Mouse (Mus musculus): ENCODE data around the gene Fam171a2.
"Not testable (repeated sequence)": the region's sequence is repeated elsewhere in the genome, so short reads cannot be mapped to it uniquely, and the experiment has no call there.

The Fam171a2 gene

DNA sequence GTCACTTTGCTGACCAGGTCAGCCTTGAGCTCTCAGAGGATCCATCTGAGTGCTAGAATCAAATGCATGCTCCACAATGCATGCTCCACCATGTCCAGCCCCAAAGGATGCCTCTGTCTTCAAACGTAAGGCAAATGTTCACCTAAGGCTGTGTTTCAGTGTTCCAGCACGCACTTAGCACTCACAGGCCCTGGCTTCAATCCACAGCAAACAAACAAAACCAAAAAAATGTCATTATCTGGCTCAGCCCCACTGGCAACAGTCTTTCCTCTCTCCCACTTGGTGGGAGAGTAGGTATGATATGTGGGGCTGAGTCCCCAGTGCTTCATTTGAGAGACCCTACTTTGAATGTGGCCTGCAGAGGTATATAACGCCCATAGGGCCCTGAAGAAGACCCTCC lies 36.4 kb downstream of the Fam171a2 start:
- DNase-seq (ENCODE audit: low read depth) = peak; percentile 70

DNA sequence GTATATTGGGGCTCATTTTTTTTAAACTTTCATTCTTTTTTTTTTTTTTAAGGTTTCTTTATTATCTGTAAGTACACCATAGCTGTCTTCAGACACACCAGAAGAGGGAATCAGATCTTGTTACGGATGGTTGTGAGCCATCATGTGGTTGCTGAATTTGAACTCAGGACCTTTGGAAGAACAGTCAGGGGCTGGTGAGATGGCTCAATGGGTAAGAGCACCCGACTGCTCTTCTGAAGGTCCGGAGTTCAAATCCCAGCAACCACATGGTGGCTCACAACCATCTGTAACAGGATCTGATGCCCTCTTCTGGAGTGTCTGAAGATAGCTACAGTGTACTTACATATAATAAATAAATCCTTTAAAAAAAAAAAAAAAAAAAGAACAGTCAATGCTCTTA lies 37.1 kb downstream of the Fam171a2 start:
- DNase-seq (ENCODE audit: low read depth) = not testable (repeated sequence)

DNA sequence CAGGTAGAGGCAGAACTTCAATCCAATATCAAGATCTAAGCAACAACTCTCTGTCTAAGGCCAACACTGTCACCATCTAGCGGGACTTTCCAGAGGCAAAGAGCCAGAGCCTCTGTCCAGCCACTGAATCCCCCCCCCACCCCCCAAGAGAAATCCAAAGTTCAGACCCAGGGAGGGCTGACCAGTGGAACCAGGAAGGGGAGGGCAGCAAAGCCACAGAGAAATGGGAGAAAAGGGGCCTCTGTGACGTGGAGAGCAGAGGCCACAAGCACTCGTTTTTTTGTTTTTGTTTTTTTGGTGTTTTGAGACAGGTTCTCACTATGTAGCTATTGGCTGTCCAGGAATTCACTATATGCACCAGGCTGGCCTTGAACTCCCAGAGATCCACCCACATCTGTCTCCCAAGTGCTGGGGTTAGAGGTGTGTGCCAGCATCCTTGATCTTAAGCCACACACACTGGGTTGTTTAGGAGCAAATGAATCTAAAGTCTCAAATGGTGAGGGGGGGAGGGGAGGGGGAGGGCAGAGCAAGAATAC lies 37.6 kb downstream of the Fam171a2 start:
- no peak for DNase-seq (ENCODE audit: low read depth)

DNA sequence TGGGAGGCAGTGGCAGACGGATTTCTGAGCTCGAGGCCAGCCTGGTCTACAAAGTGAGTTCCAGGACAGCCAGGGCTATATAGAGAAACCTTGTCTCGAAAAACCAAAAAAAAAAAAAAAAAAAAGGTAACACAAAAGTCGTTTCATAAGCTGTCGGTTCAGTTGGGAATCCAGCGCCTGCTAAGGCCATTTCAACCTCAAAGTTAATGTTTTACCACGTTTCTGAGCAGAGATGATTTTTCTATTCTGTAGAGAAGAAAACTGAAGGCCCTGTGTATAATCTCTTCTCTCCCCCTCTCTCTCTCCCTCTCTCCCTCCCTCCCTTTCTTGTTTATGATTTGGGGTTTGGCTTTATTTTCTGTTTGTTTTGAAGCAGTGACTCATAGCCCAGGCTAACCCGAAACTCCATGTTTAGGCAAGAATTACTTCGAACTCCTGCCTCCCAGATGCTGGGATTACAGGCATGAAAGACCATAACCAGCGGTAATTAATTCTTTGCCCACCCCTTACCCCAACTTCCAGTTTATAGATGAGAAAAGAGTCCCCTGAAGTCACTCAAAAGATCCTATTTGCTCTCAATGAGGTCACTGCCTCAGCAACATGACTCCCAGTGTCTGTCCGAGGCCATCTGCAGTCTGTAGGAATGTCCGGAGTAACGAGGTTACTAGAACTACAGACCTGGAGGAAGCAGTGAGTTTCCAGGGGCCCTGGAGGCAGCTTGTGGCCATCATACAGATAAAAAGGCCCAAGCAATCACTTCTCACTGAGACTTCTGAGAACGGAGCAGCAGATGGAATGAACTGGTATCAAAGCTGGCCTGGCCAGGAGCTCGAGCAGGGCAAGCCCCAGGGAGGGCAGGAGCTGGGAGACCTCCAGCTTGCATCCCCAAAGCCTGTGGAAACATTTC lies 38.3 kb downstream of the Fam171a2 start:
- DNase-seq (ENCODE audit: low read depth) = no peak

DNA sequence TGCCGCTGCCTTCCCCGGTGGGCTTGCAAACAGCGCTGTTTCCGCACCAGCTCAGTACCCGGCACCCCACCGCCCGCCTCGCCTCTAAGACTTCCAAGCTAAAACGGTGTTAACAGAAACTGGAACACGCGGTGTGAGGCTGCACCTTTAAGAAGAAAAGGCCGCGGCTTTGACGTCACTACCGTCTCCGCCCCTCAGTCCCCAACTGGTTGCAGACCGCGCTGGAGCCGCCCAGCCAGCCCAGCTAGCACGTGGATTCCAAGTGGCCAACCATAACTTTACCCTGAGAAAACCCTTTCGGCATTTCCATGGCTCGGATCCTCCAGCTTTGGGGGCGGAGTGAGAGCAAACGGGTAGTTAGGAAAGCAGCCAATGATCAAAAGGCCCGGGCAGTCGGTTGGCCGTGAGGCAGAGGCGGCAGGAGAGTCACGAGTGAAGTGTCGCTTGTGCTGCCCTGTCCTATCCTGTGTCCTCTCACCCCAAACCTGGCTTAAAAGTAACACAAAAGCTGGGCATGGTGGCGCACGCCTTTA lies 39.1 kb downstream of the Fam171a2 start:
- DNase-seq (ENCODE audit: low read depth) = peak; percentile 99

DNA sequence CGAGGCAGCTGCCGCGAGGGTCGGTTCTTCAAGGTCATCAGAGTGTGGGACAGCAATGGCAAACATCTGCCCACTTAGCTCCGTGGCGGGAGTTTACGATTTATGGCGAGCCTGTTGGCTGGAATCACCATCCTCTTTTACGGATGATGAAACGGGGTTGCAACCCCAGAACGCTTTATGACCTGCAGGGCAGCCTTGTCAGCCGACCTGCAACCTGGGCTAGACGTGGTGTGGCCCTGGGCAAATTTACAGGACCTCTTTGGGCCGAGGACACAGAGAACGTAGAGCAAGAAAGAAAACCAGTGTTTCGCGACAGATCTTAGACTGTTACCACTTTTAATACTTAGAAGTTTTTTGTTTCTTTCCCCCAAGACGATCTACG lies 39.7 kb downstream of the Fam171a2 start, which contains the start of gene Slc25a39:
Gene Slc25a39, minus strand, starts transcription at position 113 of the 382 bp plus-strand sequence.
- DNase-seq (ENCODE audit: low read depth) = no peak

DNA sequence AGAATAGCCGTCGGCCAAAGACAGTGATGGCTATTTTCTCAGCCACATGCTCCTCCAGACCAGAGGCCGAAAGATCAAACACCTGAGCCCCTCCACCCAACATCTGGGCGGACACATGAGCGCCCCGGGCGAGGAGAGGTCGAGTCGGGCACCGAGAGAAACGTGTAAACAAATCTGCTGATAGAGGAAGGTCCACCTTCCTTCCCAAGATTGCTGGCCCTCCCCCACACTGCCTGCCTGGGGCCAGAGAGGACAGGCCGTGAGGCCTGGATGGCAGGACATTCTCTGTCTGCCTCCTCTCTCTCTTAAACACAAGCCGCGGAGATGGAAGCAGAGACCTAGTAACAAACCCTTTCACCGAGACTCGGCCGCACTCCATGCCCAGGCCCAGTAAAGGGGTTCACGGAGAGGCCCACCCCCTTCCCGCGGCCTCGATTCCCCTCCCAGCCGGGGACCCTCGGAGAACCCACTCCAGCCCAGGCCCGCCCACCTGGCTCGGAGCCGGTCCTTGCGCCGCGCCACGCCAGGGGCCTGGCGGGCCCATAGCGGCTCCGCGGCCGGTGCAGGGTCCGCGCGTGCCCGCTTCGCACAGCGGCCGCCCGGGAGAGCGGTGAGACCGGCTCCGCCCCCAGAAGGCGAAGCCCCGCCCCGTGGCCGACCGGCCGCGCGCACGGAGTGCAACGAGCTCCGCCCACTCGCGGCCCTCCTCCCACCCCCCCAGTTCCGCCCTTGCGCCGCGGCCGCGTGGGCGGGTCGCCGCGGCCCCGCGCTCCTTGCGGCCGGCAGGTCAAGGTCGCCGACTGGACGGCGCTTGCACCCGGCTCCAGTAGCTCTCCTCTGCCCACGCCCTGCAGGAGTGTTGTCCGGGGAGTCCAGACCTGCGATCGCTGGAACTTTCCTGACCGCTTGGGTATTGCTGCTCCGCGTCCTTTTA lies 40.3 kb downstream of the Fam171a2 start:
- DNase-seq (ENCODE audit: low read depth) = peak; percentile 96

DNA sequence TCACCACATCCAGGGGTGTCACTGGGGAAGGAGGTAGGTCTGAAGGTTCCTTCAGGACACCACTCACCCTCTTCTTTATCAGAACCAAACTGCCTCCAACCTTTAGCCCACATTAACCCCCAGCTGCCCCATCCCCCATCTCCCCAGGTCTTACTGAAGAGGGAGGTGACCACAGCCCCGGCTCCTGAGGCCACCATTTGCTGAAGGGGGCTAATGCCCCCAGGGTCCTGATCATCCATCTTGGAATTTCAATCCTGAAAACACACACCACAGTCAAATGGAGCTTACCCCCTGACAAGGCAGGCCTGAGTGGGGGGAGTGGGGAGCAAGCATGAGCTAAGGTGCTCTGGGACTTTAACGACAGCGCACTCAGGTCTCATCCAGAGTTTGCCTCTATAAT lies 41.1 kb downstream of the Fam171a2 start:
- no peak for DNase-seq (ENCODE audit: low read depth)

DNA sequence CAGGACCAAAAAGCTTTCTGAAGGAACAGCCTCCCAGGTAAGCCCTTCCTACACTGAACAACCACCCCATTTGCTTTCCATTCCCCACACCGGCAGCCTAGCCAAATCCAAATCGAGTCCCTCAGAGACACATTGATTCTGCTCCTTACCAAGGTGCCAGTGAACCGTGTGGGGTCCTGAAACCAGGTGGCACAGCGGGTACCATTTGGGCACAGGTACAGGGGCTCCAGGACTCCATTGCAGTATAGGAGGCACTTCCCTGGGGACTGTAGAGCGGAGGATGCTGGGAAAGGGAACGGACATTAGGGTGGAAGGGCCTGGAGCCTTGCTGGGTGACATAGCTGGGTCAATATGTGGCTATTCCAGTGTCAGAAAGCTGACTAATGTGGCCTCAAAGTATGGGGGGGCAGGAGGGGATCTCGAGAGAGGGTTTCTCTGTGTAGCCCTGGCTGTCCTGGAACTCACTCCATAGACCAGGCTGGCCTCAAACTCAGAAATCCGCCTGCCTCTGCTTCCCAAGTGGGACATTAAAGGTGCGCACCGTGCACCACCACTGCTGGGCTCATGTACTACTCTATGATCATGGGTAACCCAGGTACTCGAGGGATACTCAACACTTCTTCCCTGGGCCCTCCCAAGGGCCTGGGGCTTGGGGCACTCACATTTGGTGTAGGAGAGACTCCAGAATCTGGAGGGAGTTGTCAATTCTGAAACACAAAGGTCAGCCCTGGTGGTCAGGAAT lies 41.8 kb downstream of the Fam171a2 start:
- DNase-seq (ENCODE audit: low read depth) = no peak

DNA sequence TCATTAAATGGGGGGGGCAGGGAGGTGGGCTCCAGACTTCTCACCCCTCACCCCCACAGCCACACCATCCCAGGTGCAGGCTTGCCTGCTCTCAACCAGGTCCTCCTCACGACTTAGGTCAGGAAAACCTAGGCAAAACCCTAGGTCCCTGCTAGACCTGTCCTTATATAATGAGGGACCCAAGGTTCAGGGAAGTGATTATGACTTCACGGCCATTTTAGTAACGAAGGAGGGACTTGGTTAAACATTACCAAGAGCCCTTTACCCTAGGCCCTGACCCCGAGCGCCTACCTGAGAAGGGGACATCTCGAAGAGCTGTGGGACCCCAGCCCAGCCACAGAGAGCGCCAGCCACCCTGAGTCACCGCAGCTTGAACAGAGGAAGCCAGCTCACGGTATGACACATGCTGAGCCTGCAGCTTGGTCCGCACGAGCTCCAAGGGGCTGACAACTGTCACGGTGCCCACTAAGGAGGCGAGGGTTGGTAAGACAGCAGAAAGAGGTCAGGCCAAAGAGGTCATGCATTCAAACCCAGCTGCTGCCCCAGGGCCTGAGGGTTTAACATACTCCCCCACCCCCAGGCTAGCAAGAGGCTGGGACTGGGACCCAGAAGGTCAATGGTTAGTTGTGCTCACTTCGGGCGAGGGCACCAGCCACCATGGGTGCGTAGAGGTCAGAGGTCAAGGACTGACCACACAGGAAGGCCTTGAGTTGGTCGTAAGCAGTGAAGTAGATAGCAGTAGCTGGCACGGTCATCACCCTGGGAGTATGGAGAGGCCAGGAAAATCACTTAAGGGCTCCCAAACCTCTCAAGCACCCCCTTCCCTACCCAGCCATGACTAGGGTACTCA lies 43.1 kb downstream of the Fam171a2 start:
- no peak for DNase-seq (ENCODE audit: low read depth)

DNA sequence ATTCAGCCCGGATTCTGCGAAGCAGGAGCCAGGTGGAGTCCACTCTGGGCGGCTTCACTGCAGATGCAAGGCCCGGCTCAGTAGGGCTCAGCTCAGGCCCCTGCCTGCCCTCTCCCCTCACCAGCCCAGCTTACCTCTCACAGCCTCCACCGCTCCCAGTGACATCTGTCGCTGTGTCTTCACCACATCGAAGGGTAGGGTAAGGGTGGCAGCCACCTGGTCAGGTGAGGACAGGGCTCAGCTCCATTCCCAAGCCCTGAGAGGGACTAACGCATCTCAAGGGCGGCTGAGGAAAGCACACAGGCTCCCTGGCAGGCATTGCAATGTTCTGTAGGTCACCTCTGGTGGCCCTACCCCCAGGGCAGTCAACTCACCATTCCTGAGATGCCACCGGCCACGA lies 43.8 kb downstream of the Fam171a2 start:
- no peak for DNase-seq (ENCODE audit: low read depth)

DNA sequence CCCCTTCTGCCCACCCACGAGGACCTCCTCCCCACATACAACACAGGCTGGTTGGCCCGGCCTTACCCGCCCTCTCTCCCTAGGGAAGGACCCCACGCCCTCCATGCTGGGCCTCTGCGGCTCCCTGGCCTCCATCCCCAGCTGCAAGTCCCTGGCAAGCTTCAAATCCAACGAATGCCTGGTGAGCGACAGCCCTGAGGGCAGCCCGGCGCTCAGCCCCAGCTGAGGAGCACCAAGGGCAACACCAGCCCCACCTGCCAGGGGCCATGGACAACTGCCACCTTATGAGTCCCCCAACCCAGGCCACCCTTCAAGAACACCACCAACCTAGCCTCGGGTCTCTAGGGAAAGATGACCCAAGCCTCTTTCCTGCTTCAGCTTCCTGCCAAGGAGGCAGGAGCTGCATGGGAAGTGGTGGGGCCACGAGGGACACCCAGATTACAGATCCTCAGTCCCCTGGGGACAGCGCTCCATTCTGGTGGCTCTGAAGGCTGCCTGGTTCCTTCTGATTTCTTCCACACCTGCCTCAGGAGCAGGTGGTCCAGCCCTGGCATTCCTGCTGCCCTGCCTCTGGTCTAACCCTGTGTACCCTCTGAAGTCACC lies 45.5 kb downstream of the Fam171a2 start:
- DNase-seq (ENCODE audit: low read depth) = no peak

DNA sequence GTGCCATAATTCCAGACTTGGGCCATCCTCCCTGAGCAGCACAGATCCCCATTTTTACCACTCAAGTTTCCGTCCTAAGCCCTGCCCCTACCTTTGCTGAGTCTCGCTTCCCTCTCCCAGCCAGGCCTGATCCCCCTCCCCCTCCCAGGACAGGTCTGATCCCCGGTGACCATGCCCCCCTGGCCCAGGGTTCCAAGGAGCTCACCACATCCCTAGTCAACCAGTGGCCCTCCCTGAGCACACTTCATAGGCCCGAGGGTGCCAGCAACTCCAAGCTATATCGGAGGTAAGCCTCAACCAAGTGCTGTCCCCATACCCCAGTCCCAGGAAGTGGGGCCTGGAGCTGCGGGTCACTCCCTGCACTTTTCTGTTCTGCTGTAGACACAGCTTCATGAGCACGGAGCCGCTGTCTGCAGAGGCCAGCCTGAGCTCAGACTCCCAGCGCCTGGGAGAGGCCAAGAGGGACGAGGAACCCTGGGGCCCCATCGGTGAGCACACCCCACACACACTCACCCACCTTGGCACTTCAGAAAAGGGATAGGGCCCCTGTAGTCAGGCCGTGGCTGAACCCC lies 46.9 kb downstream of the Fam171a2 start:
- DNase-seq (ENCODE audit: low read depth) = no peak

DNA sequence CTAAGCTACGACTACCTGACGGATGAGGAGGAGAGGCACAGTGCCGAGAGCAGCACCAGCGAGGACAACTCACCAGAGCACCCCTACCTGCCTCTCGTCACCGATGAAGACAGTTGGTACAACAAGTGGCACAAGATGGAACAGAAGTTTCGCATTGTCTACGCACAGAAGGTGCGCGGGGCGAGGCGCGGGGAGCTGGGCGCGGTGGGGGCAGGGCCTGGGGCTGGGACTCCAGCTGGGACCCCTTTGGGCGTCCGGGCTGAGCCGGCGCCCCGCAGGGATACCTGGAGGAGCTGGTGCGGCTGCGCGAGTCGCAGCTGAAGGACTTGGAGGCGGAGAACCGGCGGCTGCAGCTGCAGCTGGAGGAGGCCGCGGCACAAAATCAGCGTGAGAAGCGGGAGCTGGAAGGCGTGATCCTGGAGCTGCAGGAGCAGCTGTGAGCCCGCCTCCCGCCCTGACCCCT lies 47.8 kb downstream of the Fam171a2 start:
- DNase-seq (ENCODE audit: low read depth) = no peak

DNA sequence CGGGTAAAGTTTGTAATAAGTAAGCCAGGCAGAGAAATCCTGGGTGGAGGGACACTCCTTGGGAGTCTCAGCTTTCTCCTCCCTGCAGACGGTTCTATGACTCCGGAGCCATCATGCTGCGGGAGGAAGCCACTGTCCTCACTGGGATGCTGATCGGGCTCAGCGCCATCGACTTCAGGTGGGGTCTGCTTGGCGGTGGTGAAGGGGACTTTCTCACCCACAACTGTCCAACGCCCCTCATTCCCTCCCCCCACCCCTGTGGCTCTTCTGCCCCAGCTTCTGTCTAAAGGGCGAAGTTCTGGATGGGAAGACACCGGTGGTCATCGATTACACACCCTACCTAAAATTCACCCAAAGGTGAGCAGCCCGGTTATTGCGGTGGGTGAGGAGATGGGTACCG lies 48.4 kb downstream of the Fam171a2 start:
- no peak for DNase-seq (ENCODE audit: low read depth)

DNA sequence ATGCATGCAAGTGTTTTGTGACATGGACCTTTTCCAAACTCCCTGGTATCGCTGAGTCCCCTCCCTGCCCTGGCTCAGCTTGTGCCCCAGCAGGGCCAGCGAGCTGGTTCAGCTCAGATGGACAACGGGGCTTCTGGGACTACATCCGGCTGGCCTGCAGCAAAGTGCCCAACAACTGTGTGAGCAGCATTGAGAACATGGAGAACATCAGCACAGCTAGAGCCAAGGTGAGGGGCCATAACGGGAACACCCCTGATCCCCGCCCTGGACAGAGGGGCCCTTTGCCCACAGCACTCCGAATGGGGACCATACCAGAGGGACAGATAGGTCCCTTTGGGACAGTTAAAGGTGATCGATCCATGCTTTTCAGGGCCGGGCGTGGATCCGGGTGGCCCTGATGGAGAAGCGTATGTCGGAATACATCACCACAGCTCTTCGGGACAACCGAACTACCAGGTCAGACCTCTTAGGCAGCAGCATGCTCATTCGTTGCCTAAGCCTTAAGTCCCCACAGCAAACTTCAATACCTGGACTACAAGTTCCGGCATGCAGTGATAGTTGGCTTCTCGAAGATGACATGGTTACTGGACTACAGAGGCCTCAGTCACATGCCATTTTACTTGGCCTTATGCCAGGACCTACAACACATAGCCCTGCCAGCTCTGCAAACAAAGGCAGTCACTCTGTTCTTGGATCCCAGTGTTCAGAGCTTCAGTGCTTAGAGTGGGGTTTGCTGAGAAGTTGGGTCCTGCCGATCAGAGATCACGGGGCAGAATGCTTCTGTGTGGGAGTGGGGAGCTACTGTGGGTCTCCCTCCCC lies 49.3 kb downstream of the Fam171a2 start:
- no peak for DNase-seq (ENCODE audit: low read depth)

DNA sequence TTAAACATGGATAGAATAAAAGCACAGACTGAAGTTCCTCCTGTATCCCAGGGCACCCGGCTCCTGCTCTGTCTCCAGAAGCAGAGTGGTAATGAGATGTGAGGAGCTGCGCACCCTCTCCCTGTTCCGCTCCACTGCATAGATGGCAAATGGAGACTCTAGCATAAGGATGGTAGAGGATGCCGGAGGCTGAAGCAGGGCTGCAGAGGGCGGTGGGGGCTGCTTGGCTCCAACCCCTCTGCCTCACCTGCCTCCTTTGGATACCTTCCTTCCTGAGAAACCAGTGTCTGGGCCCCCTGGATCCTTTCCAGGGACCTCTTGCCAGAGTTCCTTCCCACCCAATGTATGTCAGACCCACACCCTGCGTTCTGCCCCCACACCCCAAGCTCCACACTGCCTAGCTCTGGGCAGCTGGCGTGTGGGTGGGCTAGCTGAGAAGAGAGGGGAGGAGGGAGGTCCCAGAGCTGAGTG lies 50.8 kb downstream of the Fam171a2 start:
- DNase-seq (ENCODE audit: low read depth) = no peak

DNA sequence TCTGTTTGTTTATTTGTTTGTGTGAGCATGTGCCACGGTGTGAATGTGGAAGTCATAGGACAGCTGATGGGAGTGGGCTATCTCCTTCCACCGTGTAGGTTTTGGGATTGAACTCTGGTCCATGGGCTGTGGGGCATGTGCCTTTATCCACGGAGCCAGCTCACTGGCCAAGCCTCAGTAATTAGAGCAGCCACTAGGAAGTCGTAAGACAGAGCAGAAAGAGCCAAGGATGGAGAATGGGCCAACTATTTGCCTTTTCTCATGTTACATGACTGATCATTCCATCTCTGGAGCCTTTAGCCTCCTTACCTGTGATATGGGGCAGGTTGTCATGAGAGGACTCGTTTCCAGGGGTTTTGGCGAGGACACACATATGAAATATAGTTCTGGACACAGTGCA lies 51.2 kb downstream of the Fam171a2 start:
- no peak for DNase-seq (ENCODE audit: low read depth)

DNA sequence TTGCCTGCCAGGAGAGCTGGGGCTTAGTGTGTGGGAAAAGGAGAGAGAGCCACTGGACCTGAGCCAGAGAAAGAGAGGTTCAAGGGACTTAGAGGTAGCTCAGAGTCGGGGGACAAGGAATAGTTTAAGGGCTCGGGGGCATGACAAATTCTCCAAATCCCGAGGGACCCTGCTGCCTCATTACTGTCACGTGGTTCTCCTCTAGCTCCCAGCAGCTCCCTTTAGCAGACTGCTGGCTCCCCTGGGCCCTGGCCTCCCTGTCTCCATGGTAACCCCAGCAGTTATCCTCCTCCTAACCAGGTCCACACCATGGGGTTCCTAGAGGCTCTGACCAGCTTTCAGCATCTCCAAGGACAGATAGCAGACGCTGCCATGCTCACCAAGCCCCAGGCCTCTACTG lies 52.2 kb downstream of the Fam171a2 start:
- peak; percentile 30 for DNase-seq (ENCODE audit: low read depth)
